Mouse (Mus musculus): ENCODE measurements around the gene Hba-x.
A peak's percentile ranks its signal among the peaks of the same experiment; 100 is the strongest.
"Not testable (repeated sequence)": the region's sequence is repeated elsewhere in the genome, so short reads cannot be mapped to it uniquely, and the experiment has no call there.

Hba-x gene

DNA sequence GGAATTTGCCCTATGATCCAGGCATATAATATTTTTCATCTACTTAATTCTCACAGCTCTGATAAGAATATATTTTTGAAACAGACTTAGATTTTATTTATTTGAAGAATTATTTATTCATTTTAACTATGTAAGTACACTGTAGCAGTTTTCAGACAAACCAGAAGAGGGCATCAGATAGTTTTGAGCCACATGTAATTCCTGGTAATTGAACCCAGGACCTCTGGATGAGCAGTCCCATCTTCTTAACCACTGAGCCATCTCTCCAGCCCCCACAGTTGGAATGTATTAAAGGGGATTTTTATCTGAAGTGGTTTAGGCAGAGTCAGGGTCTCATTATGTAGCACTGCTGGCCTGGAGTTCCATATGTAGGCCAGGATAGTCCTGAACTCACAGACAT is 9.7 kb downstream of the Hba-x start:
- not testable (repeated sequence) for DNase-seq (ENCODE audit: low spot score)

DNA sequence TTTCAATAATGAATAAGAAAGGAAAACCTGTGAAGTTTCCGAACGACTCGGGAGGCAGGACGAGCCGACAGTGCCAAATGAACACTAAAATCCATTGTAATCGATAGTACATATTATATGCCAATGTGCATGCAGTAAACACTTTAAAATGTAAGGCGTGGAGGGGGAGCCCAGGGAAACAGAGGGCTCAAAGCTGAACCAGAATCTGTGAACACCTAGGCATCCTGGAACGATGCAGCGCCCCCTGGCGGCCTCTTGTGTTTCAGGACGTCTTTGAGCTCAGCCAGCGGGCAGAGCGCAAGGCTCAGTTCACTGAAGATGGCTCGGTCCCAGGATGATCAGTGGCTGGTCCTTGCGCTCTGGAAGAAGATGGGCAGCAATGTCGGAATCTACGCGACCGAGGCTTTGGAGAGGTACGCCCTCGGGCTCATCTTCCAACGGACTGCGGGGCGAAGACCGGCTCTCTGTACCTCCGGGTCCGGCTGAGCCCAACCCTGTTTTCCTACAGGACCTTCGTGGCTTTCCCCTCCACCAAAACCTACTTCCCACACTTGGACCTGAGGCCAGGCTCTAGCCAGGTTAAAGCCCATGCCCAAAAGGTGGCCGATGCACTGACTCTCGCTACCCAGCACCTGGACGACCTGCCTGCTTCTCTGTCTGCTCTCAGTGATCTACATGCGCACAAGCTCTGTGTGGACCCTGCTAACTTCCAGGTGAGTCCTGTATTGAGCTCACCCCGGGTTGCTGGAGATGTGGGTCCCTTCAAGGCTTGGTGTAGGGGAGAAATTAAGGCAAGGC is 10.7 kb downstream of the Hba-x start, which contains the start of gene Hbq1b:
Gene Hbq1b, plus strand, starts transcription at position 271 of the 798 bp plus-strand sequence.
- DNase-seq (ENCODE audit: low spot score), result peak; percentile 65

DNA sequence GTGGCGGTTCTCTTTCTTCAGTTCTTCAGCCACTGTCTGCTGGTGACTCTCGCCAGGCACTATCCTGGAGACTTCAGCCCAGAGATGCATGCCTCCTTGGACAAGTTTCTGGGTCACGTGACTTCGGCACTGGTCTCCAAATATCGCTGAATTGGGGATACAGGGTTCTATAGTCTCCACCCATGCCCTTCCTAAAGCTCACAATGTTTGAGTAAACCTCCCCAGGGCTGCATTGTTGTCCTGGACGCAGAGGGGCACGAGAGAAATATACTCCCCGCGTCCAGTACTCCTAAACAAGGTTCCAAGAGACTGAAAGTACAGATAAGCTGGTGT is 11.3 kb downstream of the Hba-x start:
- no peak for DNase-seq (ENCODE audit: low spot score)

DNA sequence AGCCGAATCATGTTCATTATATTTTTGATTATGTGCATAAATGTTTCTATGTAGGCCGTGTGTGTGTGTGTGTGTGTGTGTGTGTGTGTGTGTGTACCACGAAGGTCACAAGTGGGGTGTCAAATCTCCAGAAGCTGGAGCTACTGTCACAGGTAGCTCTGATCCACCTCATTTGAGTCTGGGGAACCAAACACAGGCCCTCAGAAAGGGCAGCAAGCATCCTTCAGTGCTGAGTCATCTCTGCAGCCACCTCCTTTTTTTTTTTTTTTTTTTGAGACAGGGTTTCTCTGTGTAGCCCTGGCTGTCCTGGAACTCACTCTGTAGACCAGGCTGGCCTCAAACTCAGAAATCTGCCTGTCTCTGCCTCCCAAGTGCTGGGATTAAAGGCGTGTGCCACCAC is 16.6 kb downstream of the Hba-x start:
- DNase-seq (ENCODE audit: low spot score), result not testable (repeated sequence)

DNA sequence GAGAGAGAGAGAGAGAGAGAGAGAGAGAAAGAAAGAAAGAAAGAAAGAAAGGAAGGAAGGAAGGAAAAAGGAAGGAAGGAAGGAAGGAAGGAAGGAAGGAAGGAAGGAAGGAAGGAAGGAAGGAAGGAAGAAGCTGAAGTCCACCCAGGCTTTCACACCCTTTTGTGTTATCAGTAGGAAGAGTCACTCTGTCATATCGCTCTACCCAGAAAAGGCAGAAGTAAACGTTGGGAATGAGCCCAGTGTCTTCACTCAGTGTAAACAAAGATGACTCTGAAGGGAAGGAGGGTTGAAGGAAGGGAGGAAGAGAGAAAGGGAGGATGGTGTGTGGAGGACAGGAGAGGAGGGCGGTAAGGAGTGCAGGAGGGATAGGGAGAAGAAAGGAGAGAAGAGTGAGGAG is 17.3 kb downstream of the Hba-x start:
- DNase-seq (ENCODE audit: low spot score), result not testable (repeated sequence)

DNA sequence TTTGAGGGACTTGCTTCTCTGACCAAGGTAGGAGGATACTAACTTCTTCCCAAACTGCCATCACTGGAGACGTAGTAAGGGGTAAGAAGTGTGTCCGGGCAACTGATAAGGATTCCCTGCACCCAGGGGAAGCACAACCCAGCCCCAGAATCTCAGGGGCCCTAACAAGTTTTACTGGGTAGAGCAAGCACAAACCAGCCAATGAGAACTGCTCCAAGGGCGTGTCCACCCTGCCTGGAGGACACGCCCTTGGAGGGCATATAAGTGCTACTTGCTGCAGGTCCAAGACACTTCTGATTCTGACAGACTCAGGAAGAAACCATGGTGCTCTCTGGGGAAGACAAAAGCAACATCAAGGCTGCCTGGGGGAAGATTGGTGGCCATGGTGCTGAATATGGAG is 20.0 kb downstream of the Hba-x start, which contains the start of gene Hba-a2:
Gene Hba-a2, plus strand, starts transcription at position 287 of the 400 bp plus-strand sequence.
- not testable (repeated sequence) for DNase-seq (ENCODE audit: low spot score)

DNA sequence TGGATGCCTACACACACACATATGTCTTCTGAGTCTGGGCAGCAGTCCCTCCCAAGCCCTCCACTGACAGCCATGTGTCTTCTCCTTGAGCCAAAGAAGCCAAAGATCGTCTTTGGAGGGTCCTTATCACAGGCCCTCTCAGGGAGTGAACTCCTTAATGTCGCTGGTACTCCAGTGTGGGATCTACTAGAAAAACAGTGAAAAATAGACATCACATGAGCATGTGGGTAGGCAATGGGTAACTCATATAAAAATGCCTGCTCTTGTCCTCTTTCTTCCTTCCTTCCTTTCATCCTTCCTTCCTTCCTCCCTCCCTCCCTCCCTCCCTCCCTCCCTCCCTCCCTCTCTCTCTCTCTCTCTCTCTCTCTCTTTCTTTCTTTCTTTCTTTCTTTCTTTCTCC is 21.2 kb downstream of the Hba-x start:
- not testable (repeated sequence) for DNase-seq (ENCODE audit: low spot score)

DNA sequence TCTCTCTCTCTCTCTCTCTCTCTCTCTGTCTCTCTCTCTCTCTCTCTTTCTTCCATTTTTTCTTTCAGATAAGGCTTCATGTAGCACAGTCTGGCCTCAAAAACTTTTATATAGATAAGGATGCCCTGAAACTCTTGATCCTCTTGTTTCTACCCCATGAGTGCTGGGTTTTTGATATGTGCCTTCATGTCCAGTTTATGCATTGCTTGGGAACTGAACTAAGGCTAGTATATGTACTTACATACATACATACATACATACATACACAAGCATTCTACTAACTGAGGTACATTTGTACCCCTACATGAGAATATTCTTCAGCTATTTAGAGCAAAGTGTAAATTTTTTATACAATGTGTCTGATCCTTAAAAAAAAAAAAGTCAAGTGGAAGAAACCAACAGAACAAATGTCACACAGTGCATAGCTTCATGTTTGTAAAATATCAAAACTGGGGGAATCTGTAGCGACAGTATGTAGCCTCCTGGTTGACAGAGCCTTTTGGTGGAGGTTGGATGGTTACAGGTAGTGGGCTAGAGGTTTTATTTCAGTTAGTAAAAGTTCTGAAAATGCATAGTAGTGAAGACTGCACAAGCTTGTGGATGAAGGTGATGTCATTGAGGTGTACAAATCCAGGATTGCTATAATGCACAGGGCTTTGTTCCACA is 21.8 kb downstream of the Hba-x start:
- DNase-seq (ENCODE audit: low spot score), result no peak

DNA sequence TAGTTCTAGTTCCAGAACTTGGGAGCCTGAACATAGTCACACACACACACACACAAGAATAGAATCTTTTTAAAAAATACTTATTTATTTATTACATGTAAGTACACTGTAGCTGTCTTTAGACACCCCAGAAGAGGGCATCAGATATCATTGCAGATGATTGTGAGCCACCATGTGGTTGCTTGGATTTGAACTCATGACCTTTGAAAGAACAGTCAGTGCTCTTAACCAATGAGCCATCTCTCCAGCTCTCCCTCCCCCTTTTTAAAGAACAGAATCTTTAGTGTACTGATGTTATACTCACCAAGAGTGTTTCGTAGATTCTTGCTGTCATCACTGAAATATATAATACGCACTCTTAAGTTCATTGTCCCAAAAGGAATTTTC is 22.3 kb downstream of the Hba-x start:
- no peak for DNase-seq (ENCODE audit: low spot score)

DNA sequence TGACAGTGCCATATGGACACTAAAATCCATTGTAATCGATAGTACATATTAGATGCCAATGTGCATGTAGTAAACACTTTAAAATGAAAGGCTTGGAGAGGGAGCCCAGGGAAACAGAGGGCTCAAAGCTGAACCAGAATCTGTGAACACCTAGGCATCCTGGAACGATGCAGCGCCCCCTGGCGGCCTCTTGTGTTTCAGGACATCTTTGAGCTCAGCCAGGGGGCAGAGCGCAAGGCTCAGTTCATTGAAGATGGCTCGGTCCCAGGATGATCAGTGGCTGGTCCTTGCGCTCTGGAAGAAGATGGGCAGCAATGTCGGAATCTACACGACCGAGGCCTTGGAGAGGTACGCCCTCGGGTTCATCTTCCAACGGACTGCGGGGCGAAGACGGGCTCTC is 23.7 kb downstream of the Hba-x start, which contains the start of gene Hbq1a:
Gene Hbq1a, plus strand, starts transcription at position 205 of the 400 bp plus-strand sequence.
- peak; percentile 46 for DNase-seq (ENCODE audit: low spot score)

DNA sequence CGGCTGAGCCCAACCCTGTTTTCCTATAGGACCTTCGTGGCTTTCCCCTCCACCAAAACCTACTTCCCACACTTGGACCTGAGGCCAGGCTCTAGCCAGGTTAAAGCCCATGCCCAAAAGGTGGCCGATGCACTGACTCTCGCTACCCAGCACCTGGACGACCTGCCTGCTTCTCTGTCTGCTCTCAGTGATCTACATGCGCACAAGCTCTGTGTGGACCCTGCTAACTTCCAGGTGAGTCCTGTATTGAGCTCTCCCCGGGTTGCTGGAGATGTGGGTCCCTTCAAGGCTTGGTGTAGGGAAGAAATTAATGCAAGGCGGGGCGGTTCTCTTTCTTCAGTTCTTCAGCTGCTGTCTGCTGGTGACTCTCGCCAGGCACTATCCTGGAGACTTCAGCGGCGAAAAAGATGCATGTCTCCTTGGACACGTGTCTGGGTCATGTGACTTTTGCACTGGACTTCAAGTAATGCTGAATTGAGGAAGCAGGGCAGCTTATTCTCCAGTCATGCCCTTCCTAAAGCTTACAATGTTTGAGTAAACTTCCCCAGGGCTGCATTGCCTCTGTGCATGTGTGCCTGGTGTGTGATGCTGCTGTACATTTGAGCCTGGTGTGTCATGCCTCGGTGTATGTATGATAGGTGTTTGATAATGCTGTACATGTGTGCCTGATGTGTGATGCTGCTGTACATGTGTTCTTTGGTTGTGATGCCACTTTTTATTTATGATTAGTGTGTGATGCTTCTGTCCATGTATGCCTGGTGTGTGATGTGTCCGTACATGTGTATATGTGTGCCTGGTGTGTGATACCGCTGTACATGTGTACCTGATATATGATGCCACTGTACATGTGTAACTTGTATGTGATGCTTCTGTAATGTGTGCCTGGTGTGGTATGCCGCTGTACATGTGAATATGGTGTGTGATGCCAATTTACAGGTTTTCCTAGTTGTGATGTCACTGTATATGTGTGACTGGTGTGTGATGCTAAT is 24.4 kb downstream of the Hba-x start:
- DNase-seq (ENCODE audit: low spot score), result no peak

DNA sequence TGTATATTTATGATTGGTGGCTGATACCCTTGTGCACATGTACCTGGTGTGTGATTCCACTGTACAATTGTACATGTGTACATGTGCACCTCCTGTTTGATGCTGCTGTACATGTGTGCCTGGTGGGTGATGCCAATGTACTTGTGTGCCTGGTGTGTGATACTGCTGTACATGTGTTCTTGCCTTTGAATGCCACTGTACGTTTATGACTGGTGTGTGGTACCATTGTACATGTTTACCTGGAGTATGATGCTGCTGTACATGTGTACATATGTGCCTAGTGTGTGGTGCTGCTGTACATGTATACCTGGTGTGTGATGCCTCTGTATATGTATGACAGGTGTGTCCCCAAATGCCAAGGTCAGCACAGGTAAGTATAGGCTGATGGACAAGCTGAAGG is 25.3 kb downstream of the Hba-x start:
- DNase-seq (ENCODE audit: low spot score), result no peak

DNA sequence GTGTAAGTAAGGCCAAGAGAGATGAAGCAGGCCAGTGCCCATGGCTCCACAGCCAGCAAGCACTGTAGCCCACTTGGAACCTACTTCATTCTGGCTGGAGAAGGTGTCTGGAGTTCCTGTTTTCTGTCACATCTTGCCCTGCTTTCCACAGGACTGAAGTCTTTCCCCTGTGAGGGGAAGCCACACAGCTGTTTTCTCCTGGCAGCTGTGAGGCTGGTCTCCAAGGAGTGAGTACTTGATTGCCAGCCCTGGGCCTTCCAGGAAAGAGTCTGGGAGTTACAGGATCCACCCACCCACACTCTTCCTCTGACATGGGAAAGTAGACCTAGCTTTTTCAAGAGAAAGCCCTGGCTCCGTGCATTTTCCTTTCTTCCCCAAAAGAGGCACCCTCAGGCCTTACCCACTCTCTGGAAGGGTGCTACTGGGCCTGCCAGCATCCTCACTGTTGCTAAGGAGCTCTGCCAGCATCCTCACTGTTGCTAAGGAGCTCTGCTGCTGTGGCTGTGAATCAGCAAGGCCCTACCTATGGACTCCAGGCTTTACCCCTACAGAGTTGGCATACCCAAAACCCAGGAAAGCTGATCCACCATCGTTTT is 26.7 kb downstream of the Hba-x start:
- DNase-seq (ENCODE audit: low spot score), result no peak

DNA sequence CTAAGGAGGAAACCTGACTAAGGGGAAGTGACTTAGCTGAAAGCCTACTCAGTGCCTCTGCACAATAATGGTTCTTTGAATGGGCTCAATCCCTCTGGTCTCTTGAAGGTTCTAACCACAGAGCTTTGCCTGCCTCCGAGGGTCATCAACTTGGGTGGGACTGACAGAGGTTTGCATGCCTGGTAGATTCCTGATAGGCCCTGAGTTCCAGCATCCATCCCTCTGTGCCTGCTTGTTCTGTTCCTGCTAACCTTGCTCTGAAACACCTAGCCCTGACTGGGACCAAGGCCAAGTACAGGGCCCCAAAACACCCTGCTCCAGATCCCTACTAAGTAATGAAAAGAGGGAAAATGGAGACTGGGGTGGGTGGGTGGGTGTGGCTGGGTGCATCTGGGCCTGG is 27.3 kb downstream of the Hba-x start:
- no peak for DNase-seq (ENCODE audit: low spot score)

DNA sequence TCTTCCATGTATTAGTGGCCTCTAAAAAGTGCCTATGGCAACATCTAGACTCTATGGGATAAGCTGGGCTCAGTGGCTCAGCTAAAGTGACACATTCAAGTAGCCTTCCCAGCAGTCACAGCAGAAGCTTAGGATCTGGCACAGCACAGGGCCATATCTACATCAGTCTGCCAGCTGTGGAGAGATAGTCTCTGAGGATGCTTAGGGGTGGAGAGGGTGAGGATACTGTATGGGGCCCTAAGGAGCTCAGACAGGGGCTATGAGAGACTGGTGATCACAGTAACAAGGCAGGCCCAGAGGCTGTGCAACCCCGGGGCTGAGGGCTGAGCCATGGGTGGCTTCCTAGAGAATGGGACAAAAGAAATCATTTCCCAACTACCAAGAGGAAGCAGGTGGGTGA is 30.8 kb downstream of the Hba-x start:
- no peak for DNase-seq (ENCODE audit: low spot score)

DNA sequence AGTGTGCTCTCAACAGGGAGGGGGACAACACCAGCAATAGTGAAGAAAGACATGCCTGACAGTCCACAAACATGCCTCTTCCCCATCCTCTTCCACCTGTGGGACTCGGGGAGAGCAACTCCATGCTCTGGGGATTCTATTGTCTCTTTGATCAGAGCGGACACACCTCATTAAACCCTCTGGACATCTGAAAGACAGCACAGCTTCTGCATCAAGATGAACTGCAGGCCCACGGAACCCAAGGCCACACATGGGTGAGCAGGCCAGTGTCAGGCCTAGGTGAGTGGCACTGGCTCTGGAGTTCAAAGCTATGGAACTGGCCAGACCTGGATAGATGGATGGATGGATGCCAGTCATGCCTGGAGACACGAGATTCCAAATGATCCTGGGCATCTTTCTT is 33.2 kb downstream of the Hba-x start:
- no peak for DNase-seq (ENCODE audit: low spot score)

DNA sequence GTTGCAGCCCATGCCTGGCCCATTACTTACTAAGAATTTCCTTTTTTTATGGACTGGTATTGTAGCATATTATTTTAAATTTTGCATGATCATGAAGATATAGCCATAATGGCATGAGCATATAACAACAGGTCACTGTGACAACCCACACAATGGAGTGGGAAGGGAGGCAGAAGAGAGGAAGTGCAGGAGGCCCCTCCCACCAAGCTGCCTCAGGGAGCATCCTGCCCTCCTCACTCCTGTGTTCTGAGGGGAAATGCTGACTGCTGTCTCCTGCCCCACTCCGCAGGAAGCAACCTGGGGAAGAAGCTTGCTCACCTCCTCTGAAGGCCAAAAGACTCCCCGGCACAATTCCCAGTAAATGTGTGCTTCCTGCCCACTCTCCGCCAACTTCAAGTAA is 33.7 kb downstream of the Hba-x start:
- no peak for DNase-seq (ENCODE audit: low spot score)

DNA sequence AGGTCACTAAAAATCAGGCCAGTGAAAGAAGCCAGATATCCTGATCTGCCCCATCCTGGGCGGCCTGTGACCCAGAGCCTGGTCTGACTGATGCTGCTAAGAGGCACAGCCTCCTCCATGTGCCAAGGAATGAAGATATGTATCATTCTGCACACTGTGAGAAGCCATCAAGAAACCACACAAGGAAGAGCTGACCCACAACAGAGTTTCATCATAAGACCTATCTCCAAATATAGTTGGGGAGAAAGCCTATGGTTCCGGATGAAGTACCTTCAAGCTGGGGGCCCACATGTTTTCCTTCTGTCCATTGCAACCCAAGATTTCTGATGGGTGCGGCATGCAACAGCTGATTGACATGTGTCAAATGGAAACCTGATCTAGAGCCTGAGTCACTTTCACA is 39.8 kb downstream of the Hba-x start:
- no peak for DNase-seq (ENCODE audit: low spot score)

DNA sequence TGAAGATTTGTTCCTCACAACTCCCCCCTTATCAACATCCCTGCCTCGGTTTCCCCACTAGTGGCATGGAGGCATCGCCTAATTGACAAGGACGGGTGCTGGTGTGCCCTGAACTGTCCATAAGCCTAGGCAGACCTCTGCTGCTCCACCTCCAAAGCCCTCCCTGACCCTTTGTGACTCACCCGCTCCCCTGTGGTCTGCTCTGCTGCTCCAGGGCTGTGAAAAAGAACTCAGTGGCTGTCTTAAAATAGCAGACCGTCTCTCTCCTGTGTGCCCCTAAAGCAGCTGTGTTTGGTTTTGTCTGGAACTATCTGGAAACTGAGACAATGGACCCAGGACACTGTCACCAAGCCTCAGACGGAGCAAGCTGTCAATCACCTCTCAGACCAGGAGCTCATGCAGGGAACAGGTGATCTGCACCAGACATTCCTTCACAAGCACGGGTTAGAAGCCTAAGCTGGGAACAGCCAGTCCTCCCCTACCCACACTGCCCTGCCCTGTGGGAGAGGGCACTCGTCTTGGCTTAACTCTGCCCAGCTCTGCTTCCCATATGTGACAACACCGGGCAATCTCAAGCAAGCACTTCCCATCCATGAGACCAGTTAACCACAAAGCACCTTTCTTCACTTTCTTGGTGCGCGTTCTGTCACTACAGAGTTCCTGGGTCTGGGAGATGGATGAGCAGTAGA is 44.5 kb downstream of the Hba-x start:
- DNase-seq (ENCODE audit: low spot score), result no peak

DNA sequence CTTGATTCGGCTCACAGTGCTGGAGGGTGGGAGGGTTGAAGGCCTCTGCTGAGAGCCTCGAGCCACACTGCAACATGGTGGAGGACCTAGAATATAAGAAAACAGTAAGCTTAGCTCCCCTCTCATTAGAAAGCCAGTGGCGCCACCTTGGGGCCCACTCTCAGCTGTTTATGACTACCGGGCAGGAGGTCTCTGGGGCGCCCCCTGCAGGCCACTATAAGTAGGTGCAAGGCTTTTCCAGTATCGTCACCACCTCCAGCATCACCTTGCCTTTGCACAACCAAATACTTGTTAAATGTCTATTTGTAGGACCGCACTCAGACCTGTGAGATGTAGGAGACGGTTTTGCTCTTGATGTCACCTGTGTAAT is 45.0 kb downstream of the Hba-x start:
- peak; percentile 43 for DNase-seq (ENCODE audit: low spot score)

DNA sequence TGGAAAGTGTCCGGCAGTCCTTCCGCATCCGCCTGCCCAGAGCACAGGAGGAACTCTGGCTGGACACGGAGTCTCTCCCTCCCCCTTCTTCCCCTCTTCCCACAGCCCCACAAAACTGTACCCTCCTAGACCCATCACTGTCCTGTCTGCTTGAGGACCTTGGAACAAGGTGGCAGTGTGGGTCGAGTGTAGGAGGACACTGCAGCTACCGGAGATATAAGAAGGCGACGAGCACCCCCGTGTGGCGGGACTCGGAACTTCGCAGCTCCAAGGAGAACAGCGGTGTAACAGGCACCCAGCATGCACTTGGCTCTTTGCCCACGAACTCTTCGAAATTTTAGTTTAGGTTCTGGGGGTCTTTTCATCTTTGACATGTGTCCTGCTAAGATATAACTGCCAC is 48.4 kb downstream of the Hba-x start:
- DNase-seq (ENCODE audit: low spot score), result peak; percentile 87

All from urinary bladder, postnatal 25 days (tissue).